Mouse (Mus musculus): ENCODE results near the gene 1700086D15Rik. TPM values are rescaled to one million over a fixed set of nuclear protein-coding genes. Genes with fewer than 3 reads are reported as not detected.

The 1700086D15Rik gene
- total and polyA plus RNA-seq, 2 experiments from 2014 or later = 0.11 to 1.2 TPM

- 62% methylated on average over 7 of the region's 7 CpGs for WGBS
- no peak overlapping the region for H3K9ac ChIP-seq (replicated peaks; ENCODE audit: low read depth, low read length)
- no peak overlapping the region for H3K4me3 ChIP-seq (ENCODE audit: low read depth, low read length)
- ATAC-seq (ENCODE audit: insufficient read depth, low read depth) (no peak), DNase-seq (ENCODE audit: low spot score) (no peak)
- no peak for TF ChIP-seq EP300 (IDR thresholded peaks at IDR 0.05; ENCODE audit: low read depth)
- TF ChIP-seq CTCF (IDR thresholded peaks at IDR 0.05; ENCODE audit: low read depth) = no peak
- H3K27me3 ChIP-seq (ENCODE audit: control insufficient read depth, insufficient read depth, low read length) = no peaks in the 10 kb centered on the region
- no peaks in the 10 kb centered on the region for H3K9me3 ChIP-seq (replicated peaks; ENCODE audit: control insufficient read depth, low read length)
- H3K36me3 ChIP-seq (replicated peaks; ENCODE audit: control insufficient read depth, insufficient read depth, low read length) = no peaks in the 10 kb centered on the region
- H3K27ac ChIP-seq (ENCODE audit: low read depth) = no peak overlapping the region
- no peak overlapping the region for H3K4me2 ChIP-seq (ENCODE audit: low read depth, low read length)
- H3K4me1 ChIP-seq (ENCODE audit: control insufficient read depth, insufficient read depth) = peaks cover 36% of the 10 kb centered on the region
These were observed 11.2 kb downstream of the 1700086D15Rik start for GRCm38 (mm10) chr11:65148441-65148840.

- Histone ChIP-seq H3K4me1 (ENCODE audit: control insufficient read depth, insufficient read depth) (peaks cover 47% of the 10 kb centered on the region), H3K4me2 (ENCODE audit: low read depth, low read length) (peak overlapping the region; percentile 39; the same call in 1 of the 2 replicates), H3K9ac (replicated peaks; ENCODE audit: low read depth, low read length) (0 out of 2 replicates have a peak overlapping the region, but pooled peaks have one; percentile 23), H3K36me3 (replicated peaks; ENCODE audit: control insufficient read depth, insufficient read depth, low read length) (no peaks in the 10 kb centered on the region), H3K4me3 (ENCODE audit: low read depth, low read length) (no peak overlapping the region), H3K9me3 (replicated peaks; ENCODE audit: control insufficient read depth, low read length) (no peaks in the 10 kb centered on the region), H3K27me3 (ENCODE audit: control insufficient read depth, insufficient read depth, low read length) (no peaks in the 10 kb centered on the region), H3K27ac (ENCODE audit: low read depth) (peak overlapping the region; percentile 56)
- DNase-seq (ENCODE audit: low spot score) (no peak), ATAC-seq (ENCODE audit: insufficient read depth, low read depth) (peak; percentile 47)
- no peak for TF ChIP-seq CTCF (IDR thresholded peaks at IDR 0.05; ENCODE audit: low read depth)
- no peak for TF ChIP-seq EP300 (IDR thresholded peaks at IDR 0.05; ENCODE audit: low read depth)
- 30% methylated on average over 4 of the region's 4 CpGs for whole genome bisulfite sequencing
These were observed 16.8 kb downstream of the 1700086D15Rik start for GRCm38 (mm10) chr11:65142838-65143417.

GRCm38 (mm10) chr11:65139030-65139429 is 20.7 kb downstream of the 1700086D15Rik start:
- no peak overlapping the region for H3K9ac ChIP-seq (replicated peaks; ENCODE audit: low read depth, low read length)
- H3K4me1 ChIP-seq (ENCODE audit: control insufficient read depth, insufficient read depth) = peaks cover 32% of the 10 kb centered on the region
- TF ChIP-seq EP300 (IDR thresholded peaks at IDR 0.05; ENCODE audit: low read depth) (no peak), CTCF (IDR thresholded peaks at IDR 0.05; ENCODE audit: low read depth) (no peak)
- no peak overlapping the region for H3K27ac ChIP-seq (ENCODE audit: low read depth)
- ATAC-seq (ENCODE audit: insufficient read depth, low read depth) (no peak), DNase-seq (ENCODE audit: low spot score) (no peak)
- no peaks in the 10 kb centered on the region for H3K9me3 ChIP-seq (replicated peaks; ENCODE audit: control insufficient read depth, low read length)
- no peaks in the 10 kb centered on the region for H3K36me3 ChIP-seq (replicated peaks; ENCODE audit: control insufficient read depth, insufficient read depth, low read length)
- no peaks in the 10 kb centered on the region for H3K27me3 ChIP-seq (ENCODE audit: control insufficient read depth, insufficient read depth, low read length)
- no peak overlapping the region for H3K4me3 ChIP-seq (ENCODE audit: low read depth, low read length)
- 88% methylated on average over 3 of the region's 3 CpGs for whole genome bisulfite sequencing
- no peak overlapping the region for H3K4me2 ChIP-seq (ENCODE audit: low read depth, low read length)

- no peak overlapping the region for H3K4me3 ChIP-seq (ENCODE audit: low read depth, low read length)
- peaks cover 16% of the 10 kb centered on the region for H3K4me1 ChIP-seq (ENCODE audit: control insufficient read depth, insufficient read depth)
- H3K27ac ChIP-seq (ENCODE audit: low read depth) = no peak overlapping the region
- no peak overlapping the region for H3K9ac ChIP-seq (replicated peaks; ENCODE audit: low read depth, low read length)
- H3K27me3 ChIP-seq (ENCODE audit: control insufficient read depth, insufficient read depth, low read length) = no peaks in the 10 kb centered on the region
- TF ChIP-seq CTCF (IDR thresholded peaks at IDR 0.05; ENCODE audit: low read depth) (no peak), EP300 (IDR thresholded peaks at IDR 0.05; ENCODE audit: low read depth) (no peak)
- no peaks in the 10 kb centered on the region for H3K9me3 ChIP-seq (replicated peaks; ENCODE audit: control insufficient read depth, low read length)
- DNase-seq (ENCODE audit: low spot score) (no peak), ATAC-seq (ENCODE audit: insufficient read depth, low read depth) (no peak)
- no peaks in the 10 kb centered on the region for H3K36me3 ChIP-seq (replicated peaks; ENCODE audit: control insufficient read depth, insufficient read depth, low read length)
- 67% methylated on average over 2 of the region's 2 CpGs for WGBS
- H3K4me2 ChIP-seq (ENCODE audit: low read depth, low read length) = no peak overlapping the region
These were observed 22.5 kb downstream of the 1700086D15Rik start for GRCm38 (mm10) chr11:65137145-65137652.

GRCm38 (mm10) chr11:65135251-65135739 is 24.4 kb downstream of the 1700086D15Rik start:
- Histone ChIP-seq H3K36me3 (replicated peaks; ENCODE audit: control insufficient read depth, insufficient read depth, low read length) (no peaks in the 10 kb centered on the region), H3K9me3 (replicated peaks; ENCODE audit: control insufficient read depth, low read length) (no peaks in the 10 kb centered on the region), H3K4me1 (ENCODE audit: control insufficient read depth, insufficient read depth) (0 out of 2 replicates have a peak, but pooled peaks cover 6% of the 10 kb centered on the region), H3K9ac (replicated peaks; ENCODE audit: low read depth, low read length) (no peak overlapping the region), H3K4me2 (ENCODE audit: low read depth, low read length) (no peak overlapping the region), H3K4me3 (ENCODE audit: low read depth, low read length) (no peak overlapping the region), H3K27me3 (ENCODE audit: control insufficient read depth, insufficient read depth, low read length) (no peaks in the 10 kb centered on the region), H3K27ac (ENCODE audit: low read depth) (no peak overlapping the region)
- WGBS = 69% methylated on average over 8 of the region's 8 CpGs
- no peak for DNase-seq (ENCODE audit: low spot score)
- TF ChIP-seq CTCF (IDR thresholded peaks at IDR 0.05; ENCODE audit: low read depth) = no peak
- TF ChIP-seq EP300 (IDR thresholded peaks at IDR 0.05; ENCODE audit: low read depth) = no peak
- no peak for ATAC-seq (ENCODE audit: insufficient read depth, low read depth)
